Mouse (Mus musculus) intestine, embryonic 16.5 days (tissue): ENCODE measurements around the gene Scn8a. TPM values are rescaled to one million over a fixed set of nuclear protein-coding genes. Genes with fewer than 3 reads are reported as not detected.

Experiments
- ATAC-seq: fragments of 200-750 bp; cut with Nextera tagmentation; 2 replicates; pipeline ENCODE4 v1.8.0; 2017; ENCODE audit warnings: moderate TSS enrichment, moderate library complexity
- H3K27ac ChIP-seq: fragments of 300-500 bp; sonication (generic); 2 replicates; pipeline ENCODE4 v1.5.1; 2014; ENCODE audit warnings: mild to moderate bottlenecking, low read length
- H3K27me3 ChIP-seq: fragments of 300-500 bp; sonication (generic); replicated peaks from 2 replicates; pipeline ENCODE4 v1.6.1; 2014; ENCODE audit warnings: low read length, control low read depth, mixed read lengths; ENCODE audit not compliant: control insufficient read depth, insufficient read depth
- H3K36me3 ChIP-seq: fragments of 300-500 bp; sonication (generic); 2 replicates; pipeline ENCODE4 v1.6.1; 2014; ENCODE audit warnings: low read length, control low read depth; ENCODE audit not compliant: control insufficient read depth, insufficient read depth
- H3K4me1 ChIP-seq: fragments of 300-500 bp; sonication (generic); 2 replicates; pipeline ENCODE4 v1.6.1; 2014; ENCODE audit warnings: low read length, control low read depth, mixed read lengths; ENCODE audit not compliant: control insufficient read depth, insufficient read depth
- H3K4me2 ChIP-seq: fragments of 300-500 bp; sonication (generic); 2 replicates; pipeline ENCODE4 v1.6.1; 2014; ENCODE audit warnings: low read depth, low read length, control low read depth
- H3K4me3 ChIP-seq: fragments of 300-500 bp; sonication (generic); 2 replicates; pipeline ENCODE4 v1.5.1; 2014; ENCODE audit warnings: mild to moderate bottlenecking, low read length
- H3K9ac ChIP-seq: fragments of 300-500 bp; sonication (generic); 2 replicates; pipeline ENCODE4 v1.6.1; 2014; ENCODE audit warnings: low read depth, low read length
- H3K9me3 ChIP-seq: fragments of 300-500 bp; sonication (generic); 2 replicates; pipeline ENCODE4 v1.6.1; 2016; ENCODE audit warnings: low read length, control low read depth; ENCODE audit not compliant: control insufficient read depth
- WGBS: fragments of 180-500 bp; shearing (Covaris S2); extraction: QIAGEN DNeasy Blood & Tissue Kit; methylation state at CpG from one replicate; pipeline ENCODE4 v1.1.7; 2014; 5-methylcytosine and 5-hydroxymethylcytosine counted together
- polyA plus RNA-seq: library from polyadenylated mRNA; unstranded; fragments of >200 nt; fragmentation: Nextera tagmentation; extraction: Ambion mirVana; gene quantifications from 2 replicates; pipeline ENCODE4 v1.2.1, GENCODE M21; 2015

The Scn8a gene
- polyA plus RNA-seq, 1 experiment from 2014 or later: 0.95 TPM

DNA sequence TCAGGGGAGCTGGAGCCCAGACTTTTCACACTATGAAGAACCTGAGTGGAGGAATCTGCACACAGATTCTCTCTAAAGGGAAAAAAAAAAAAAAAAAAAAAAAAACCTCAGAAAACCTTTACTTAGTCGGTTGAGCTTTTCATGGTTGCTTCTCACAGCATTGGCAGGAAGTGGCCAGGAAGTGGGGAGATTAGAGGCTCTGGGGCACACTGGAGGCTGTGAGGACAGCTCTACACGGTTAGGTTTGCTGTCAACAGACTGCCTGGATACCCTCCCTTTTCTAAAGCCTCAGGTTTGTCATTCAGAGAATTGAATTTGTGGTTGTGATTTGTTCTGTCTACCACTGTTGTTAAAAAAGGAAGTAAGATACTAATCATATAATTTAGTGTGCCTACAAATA is 35.3 kb downstream of the Scn8a start:
- Histone ChIP-seq H3K9ac (no peak overlapping the region), H3K4me3 (no peak overlapping the region), H3K4me2 (no peak overlapping the region), H3K9me3 (no peaks in the 10 kb centered on the region), H3K36me3 (no peaks in the 10 kb centered on the region), H3K27ac (no peak overlapping the region), H3K27me3 (no peaks in the 10 kb centered on the region), H3K4me1 (no peaks in the 10 kb centered on the region)
- no peak for ATAC-seq
- WGBS: 9% methylated on average over 2 of the region's 2 CpGs

- 78% methylated on average over 8 of the region's 8 CpGs for WGBS
- H3K9ac ChIP-seq: no peak overlapping the region
- no peak overlapping the region for H3K27ac ChIP-seq
- H3K27me3 ChIP-seq: no peaks in the 10 kb centered on the region
- no peaks in the 10 kb centered on the region for H3K4me1 ChIP-seq
- no peak overlapping the region for H3K4me2 ChIP-seq
- ATAC-seq: no peak
- no peaks in the 10 kb centered on the region for H3K9me3 ChIP-seq
- no peaks in the 10 kb centered on the region for H3K36me3 ChIP-seq
- no peak overlapping the region for H3K4me3 ChIP-seq
Measured at GRCm38 (mm10) chr15:100905751-100906150, 36.1 kb downstream of the Scn8a start.

DNA sequence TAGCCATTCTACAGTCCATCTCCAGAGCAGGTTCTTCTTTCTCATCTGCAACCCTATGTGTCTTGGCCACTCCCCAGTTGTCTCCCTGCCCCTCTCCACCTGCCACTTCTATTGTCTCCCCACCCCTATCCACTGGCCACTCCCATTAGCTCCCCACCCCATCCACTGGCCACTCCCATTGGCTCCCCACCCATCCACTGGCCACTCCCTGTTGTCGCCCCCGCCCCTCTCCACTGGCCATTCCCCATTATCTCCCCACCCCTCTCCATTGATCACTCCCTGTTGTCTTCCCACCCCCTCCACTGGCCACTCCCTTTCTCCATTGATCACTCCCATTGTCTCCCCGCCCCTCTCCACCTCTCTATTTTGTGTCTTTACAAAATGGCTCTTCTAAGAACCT is 39.2 kb downstream of the Scn8a start:
- WGBS: 57% methylated on average over 3 of the region's 3 CpGs
- Histone ChIP-seq H3K9me3 (no peaks in the 10 kb centered on the region), H3K27me3 (no peaks in the 10 kb centered on the region), H3K4me2 (no peak overlapping the region), H3K36me3 (no peaks in the 10 kb centered on the region), H3K27ac (no peak overlapping the region), H3K4me1 (no peaks in the 10 kb centered on the region), H3K4me3 (no peak overlapping the region), H3K9ac (no peak overlapping the region)
- ATAC-seq: no peak

- Histone ChIP-seq H3K27me3 (no peaks in the 10 kb centered on the region), H3K4me2 (no peak overlapping the region), H3K4me1 (no peaks in the 10 kb centered on the region), H3K36me3 (no peaks in the 10 kb centered on the region), H3K9me3 (no peaks in the 10 kb centered on the region), H3K27ac (no peak overlapping the region), H3K4me3 (no peak overlapping the region), H3K9ac (no peak overlapping the region)
- 55% methylated on average over 3 of the region's 3 CpGs for WGBS
- no peak for ATAC-seq
Measured at GRCm38 (mm10) chr15:100909734-100910163, 40.1 kb downstream of the Scn8a start.

DNA sequence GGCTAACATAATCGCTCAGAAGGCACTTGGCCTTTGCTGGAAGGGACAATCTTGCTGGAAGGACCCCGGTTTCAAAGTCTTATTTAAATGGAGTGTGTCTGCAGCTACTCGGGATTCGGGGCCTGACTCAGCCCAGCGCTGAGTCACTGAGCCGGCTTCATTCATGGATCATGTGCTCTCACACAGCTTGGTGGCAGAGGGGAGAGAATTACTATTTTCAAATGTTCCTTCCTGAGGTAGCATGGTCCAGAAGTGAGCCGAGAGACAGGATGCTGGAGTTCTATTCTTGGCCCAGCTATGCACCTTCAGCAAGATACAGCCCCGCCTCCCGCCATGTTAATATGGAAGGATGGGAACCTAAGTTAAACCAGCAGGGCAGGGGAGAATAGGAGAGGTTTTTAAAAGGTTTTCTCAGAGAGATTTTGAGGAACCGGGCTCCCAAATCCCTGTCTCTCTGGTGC is 40.8 kb downstream of the Scn8a start:
- Histone ChIP-seq H3K9me3 (no peaks in the 10 kb centered on the region), H3K4me1 (0 out of 2 replicates have a peak, but pooled peaks cover 4% of the 10 kb centered on the region), H3K27ac (no peak overlapping the region), H3K4me3 (no peak overlapping the region), H3K36me3 (no peaks in the 10 kb centered on the region), H3K27me3 (no peaks in the 10 kb centered on the region), H3K9ac (no peak overlapping the region), H3K4me2 (no peak overlapping the region)
- ATAC-seq: no peak
- WGBS: 67% methylated on average over 10 of the region's 10 CpGs

DNA sequence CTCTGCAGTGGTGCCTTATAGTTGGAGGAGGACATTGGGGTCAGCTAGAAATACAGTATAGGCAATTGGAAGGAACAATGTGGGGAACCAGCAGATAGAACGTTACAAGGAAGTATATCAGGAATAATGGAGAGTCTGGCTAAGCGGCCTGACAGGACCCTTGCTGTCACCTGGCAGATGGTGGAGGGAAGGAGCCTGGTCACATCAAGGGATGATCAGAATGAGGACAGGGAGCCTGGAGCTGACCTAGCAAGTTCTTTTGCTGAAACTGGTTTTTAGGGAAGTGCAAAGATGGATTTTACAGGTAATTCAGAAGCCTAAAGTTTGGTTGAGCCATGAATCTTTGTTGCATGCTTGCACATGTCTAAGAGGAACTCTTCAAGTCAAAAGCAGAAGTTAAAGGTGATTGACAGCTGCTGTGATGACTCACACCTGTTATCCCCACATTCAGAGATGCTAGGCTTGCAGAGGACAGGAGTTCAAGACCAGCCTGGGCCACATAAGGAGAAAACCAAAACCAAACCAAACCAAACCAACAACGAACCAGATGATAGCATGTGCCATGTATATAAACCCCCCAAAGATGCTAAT is 43.1 kb downstream of the Scn8a start:
- no peaks in the 10 kb centered on the region for H3K9me3 ChIP-seq
- no peak overlapping the region for H3K9ac ChIP-seq
- H3K4me1 ChIP-seq: 0 out of 2 replicates have a peak, but pooled peaks cover 4% of the 10 kb centered on the region
- no peak overlapping the region for H3K27ac ChIP-seq
- WGBS: 87% methylated on average over 3 of the region's 3 CpGs
- H3K4me2 ChIP-seq: no peak overlapping the region
- H3K4me3 ChIP-seq: no peak overlapping the region
- no peak for ATAC-seq
- H3K27me3 ChIP-seq: no peaks in the 10 kb centered on the region
- H3K36me3 ChIP-seq: no peaks in the 10 kb centered on the region

GRCm38 (mm10) chr15:100914734-100915242 is 45.1 kb downstream of the Scn8a start:
- Histone ChIP-seq H3K9ac (peak overlapping the region; percentile 57), H3K4me3 (peak overlapping the region; percentile 42), H3K36me3 (no peaks in the 10 kb centered on the region), H3K27me3 (no peaks in the 10 kb centered on the region), H3K4me1 (0 out of 2 replicates have a peak, but pooled peaks cover 4% of the 10 kb centered on the region), H3K27ac (no peak overlapping the region), H3K4me2 (peak overlapping the region; percentile 62), H3K9me3 (no peaks in the 10 kb centered on the region)
- ATAC-seq: peak; percentile 91
- WGBS: 1% methylated on average over 24 of the region's 24 CpGs

- no peak overlapping the region for H3K4me3 ChIP-seq
- no peak overlapping the region for H3K27ac ChIP-seq
- H3K36me3 ChIP-seq: no peaks in the 10 kb centered on the region
- no peaks in the 10 kb centered on the region for H3K9me3 ChIP-seq
- 55% methylated on average over 4 of the region's 4 CpGs for WGBS
- H3K27me3 ChIP-seq: no peaks in the 10 kb centered on the region
- H3K9ac ChIP-seq: no peak overlapping the region
- no peak overlapping the region for H3K4me2 ChIP-seq
- H3K4me1 ChIP-seq: 0 out of 2 replicates have a peak, but pooled peaks cover 5% of the 10 kb centered on the region
- ATAC-seq: no peak
Measured at GRCm38 (mm10) chr15:100918046-100918445, 48.4 kb downstream of the Scn8a start.

DNA sequence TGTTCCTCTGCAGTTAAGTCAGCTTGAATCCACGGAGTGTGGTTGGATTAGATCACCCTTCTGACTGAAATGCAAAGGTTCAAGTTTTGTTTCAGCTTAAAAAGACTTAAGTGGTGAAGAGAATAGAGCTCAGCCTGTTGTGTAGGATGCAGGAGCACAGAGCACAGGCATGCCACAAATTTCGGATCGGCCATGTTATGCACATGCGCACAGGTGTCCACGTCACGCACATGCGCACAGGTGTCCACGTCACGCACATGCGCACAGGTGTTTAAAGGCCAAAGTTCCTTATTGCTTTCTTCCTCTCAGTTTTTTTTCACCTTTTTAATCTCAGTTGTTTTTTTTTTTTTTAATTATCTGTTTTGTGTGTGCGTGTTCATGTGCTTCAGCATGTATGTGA is 52.6 kb downstream of the Scn8a start:
- H3K4me3 ChIP-seq: no peak overlapping the region
- ATAC-seq: no peak

More for the DNA sequence above, 52.6 kb downstream of the Scn8a start:
- Histone ChIP-seq H3K36me3 (no peaks in the 10 kb centered on the region), H3K9me3 (no peaks in the 10 kb centered on the region), H3K4me1 (peaks cover 10% of the 10 kb centered on the region), H3K4me2 (no peak overlapping the region), H3K27ac (no peak overlapping the region), H3K27me3 (no peaks in the 10 kb centered on the region), H3K9ac (no peak overlapping the region)
- 93% methylated on average over 11 of the region's 11 CpGs for WGBS
